Mouse (Mus musculus) cerebral cortex, adult 2 months (tissue): ENCODE data around the gene P2ry2.

Experiments used
- WGBS: fragments of 180-500 bp; shearing (Covaris S2); methylation state at CpG from one replicate; pipeline ENCODE4 v1.1.7; 2018; 5-methylcytosine and 5-hydroxymethylcytosine counted together

Gene P2ry2

GRCm38 (mm10) chr7:101017492-101017891 is 4.8 kb upstream of the P2ry2 start:
- 32% methylated on average over 6 of the region's 6 CpGs for WGBS

- 63% methylated on average over 7 of the region's 7 CpGs for WGBS
These were observed 4.4 kb upstream of the P2ry2 start for GRCm38 (mm10) chr7:101017021-101017461.

- WGBS, result 55% methylated on average over 1 of the region's 1 CpGs
These were observed 2.3 kb upstream of the P2ry2 start for GRCm38 (mm10) chr7:101014985-101015384.

GRCm38 (mm10) chr7:101014041-101014440 is 1.4 kb upstream of the P2ry2 start:
- 76% methylated on average over 9 of the region's 9 CpGs for WGBS

- 2% methylated on average over 53 of the region's 53 CpGs for WGBS
These were observed 842 bp downstream of the P2ry2 start for GRCm38 (mm10) chr7:101011681-101012367.

GRCm38 (mm10) chr7:101010741-101011140 is 1.9 kb downstream of the P2ry2 start:
- 85% methylated on average over 3 of the region's 3 CpGs for WGBS

GRCm38 (mm10) chr7:101006201-101006600 is 6.5 kb downstream of the P2ry2 start:
- WGBS, result 85% methylated on average over 2 of the region's 2 CpGs

GRCm38 (mm10) chr7:101005119-101005518 is 7.5 kb downstream of the P2ry2 start:
- 58% methylated on average over 4 of the region's 4 CpGs for whole genome bisulfite sequencing

- WGBS, result 81% methylated on average over 11 of the region's 11 CpGs
These were observed 9.0 kb downstream of the P2ry2 start for GRCm38 (mm10) chr7:101003442-101004326.

- WGBS, result 70% methylated on average over 6 of the region's 6 CpGs
These were observed 10.4 kb downstream of the P2ry2 start for GRCm38 (mm10) chr7:101002274-101002673.

GRCm38 (mm10) chr7:100999623-101000022 is 13.0 kb downstream of the P2ry2 start:
- WGBS, result 82% methylated on average over 5 of the region's 5 CpGs

GRCm38 (mm10) chr7:100998578-100998960 is 14.1 kb downstream of the P2ry2 start:
- 95% methylated on average over 24 of the region's 24 CpGs for WGBS

- 92% methylated on average over 31 of the region's 31 CpGs for WGBS
These were observed 14.6 kb downstream of the P2ry2 start for GRCm38 (mm10) chr7:100997951-100998577.

- WGBS, result 65% methylated on average over 1 of the region's 1 CpGs
These were observed 15.5 kb downstream of the P2ry2 start for GRCm38 (mm10) chr7:100997215-100997614.

- WGBS, result 93% methylated on average over 3 of the region's 3 CpGs
These were observed 16.7 kb downstream of the P2ry2 start for GRCm38 (mm10) chr7:100995951-100996350.

- 94% methylated on average over 7 of the region's 7 CpGs for WGBS
These were observed 17.3 kb downstream of the P2ry2 start for GRCm38 (mm10) chr7:100995260-100995864.

- 73% methylated on average over 4 of the region's 4 CpGs for WGBS
These were observed 19.5 kb downstream of the P2ry2 start for GRCm38 (mm10) chr7:100993166-100993565.

GRCm38 (mm10) chr7:100991972-100992371 is 20.7 kb downstream of the P2ry2 start:
- WGBS, result 95% methylated on average over 3 of the region's 3 CpGs

- 60% methylated on average over 9 of the region's 9 CpGs for WGBS
These were observed 21.9 kb downstream of the P2ry2 start for GRCm38 (mm10) chr7:100990636-100991311.

- WGBS, result 19% methylated on average over 9 of the region's 9 CpGs
These were observed 24.6 kb downstream of the P2ry2 start for GRCm38 (mm10) chr7:100988092-100988491.
